Mouse (Mus musculus): Measurements from ENCODE around the gene Sec61a1.

GRCm38 (mm10) chr6:88523451-88523850 lies 4.7 kb upstream of the Sec61a1 start:
- TF ChIP-seq EP300 (IDR thresholded peaks at IDR 0.05) (no peak), CTCF (IDR thresholded peaks at IDR 0.05) (no peak)

Measured in lung, postnatal 0 days (tissue).